Mouse (Mus musculus) C2C12 (cell line): ENCODE data around the gene Eno2.

Source experiments
- CTCF ChIP-seq: IDR thresholded peaks from one replicate; pipeline ENCODE4 v1.5.1; 2011; ENCODE audit not compliant: control insufficient read depth, insufficient read depth, insufficient read length
- FOSL1 ChIP-seq: IDR thresholded peaks from one replicate; pipeline ENCODE4 v1.8.0; 2011; ENCODE audit warnings: mild to moderate bottlenecking, low read length; ENCODE audit not compliant: poor library complexity, insufficient read depth, severe bottlenecking
- MYOD1 ChIP-seq: IDR thresholded peaks from one replicate; pipeline ENCODE4 v1.6.1; 2011; ENCODE audit warnings: low read depth; ENCODE audit not compliant: control insufficient read depth, insufficient read length
- MYOG ChIP-seq: IDR thresholded peaks from one replicate; pipeline ENCODE4 v1.6.1; 2011; ENCODE audit not compliant: control insufficient read depth, insufficient read length; ENCODE audit errors: extremely low read depth
- USF1 ChIP-seq: IDR thresholded peaks from one replicate; pipeline ENCODE4 v1.6.1; 2011; ENCODE audit warnings: low read depth, mild to moderate bottlenecking, control low read depth, moderate library complexity

DNA sequence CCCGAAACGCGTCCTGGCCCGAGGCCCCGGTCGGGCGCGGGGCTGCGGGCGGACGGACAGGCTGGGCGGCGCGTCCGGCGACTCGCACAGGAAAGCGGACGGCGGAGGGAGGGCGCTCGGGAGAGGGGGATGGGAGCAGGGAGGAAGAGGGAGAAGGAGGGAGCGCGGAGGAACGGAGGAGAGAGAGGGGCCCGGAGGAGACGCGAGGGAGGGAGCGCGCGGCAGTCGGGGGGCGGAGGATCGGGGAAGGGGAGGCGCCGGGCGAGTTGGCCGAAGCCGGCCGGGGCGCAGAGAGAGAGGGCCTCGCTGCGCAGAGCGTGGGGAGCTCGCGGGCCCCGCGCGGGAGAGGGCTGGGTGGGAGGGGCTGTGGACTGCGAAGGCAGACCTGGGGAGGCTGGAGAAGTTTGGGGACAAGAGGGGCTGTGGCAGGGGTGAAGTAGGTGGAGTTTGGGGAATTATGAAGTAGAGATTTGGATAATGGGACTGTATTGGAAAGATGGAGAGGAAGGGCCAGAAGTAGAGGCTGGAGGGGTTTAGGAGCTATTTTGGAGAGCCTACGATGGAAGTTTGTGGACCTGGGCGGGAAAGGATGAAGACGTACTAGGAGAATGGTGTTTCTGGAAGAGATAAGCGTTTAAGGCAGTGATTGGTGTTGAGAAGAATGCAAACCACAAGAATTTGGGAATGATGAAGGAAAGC is 12.7 kb downstream of the Eno2 start:
- TF ChIP-seq MYOG (no peak), CTCF (no peak), USF1 (no peak), FOSL1 (no peak), MYOD1 (no peak)
